Mouse (Mus musculus): Measurements from ENCODE around the gene Ubl7. TPM values are rescaled to one million over a fixed set of nuclear protein-coding genes. Genes with fewer than 3 reads are reported as not detected.

The Ubl7 gene
- polyA plus RNA-seq, 1 experiment from 2014 or later = 119 TPM

- H3K4me2 ChIP-seq (replicated peaks; ENCODE audit: low read depth, low read length) = no peak overlapping the region
- H3K27ac ChIP-seq (ENCODE audit: low read length) = no peak overlapping the region
- H3K27me3 ChIP-seq (ENCODE audit: insufficient read depth, low read length) = no peaks in the 10 kb centered on the region
- no peak overlapping the region for H3K4me3 ChIP-seq (ENCODE audit: low read length)
- H3K36me3 ChIP-seq (ENCODE audit: insufficient read depth, low read length) = no peaks in the 10 kb centered on the region
- WGBS = 90% methylated on average over 5 of the region's 5 CpGs
- no peaks in the 10 kb centered on the region for H3K9me3 ChIP-seq (ENCODE audit: low read length)
- no peak overlapping the region for H3K9ac ChIP-seq (replicated peaks; ENCODE audit: low read length)
- H3K4me1 ChIP-seq (ENCODE audit: insufficient read depth, low read length) = peaks cover 8% of the 10 kb centered on the region; the same call in 1 of the 2 replicates
- no peak for ATAC-seq (ENCODE audit: low FRiP score, low TSS enrichment)
Measured at GRCm38 (mm10) chr9:57971413-57971812, 60.6 kb downstream of the Ubl7 start.

GRCm38 (mm10) chr9:57972141-57972591 lies 61.4 kb downstream of the Ubl7 start:
- Histone ChIP-seq H3K4me2 (replicated peaks; ENCODE audit: low read depth, low read length) (no peak overlapping the region), H3K27ac (ENCODE audit: low read length) (no peak overlapping the region), H3K36me3 (ENCODE audit: insufficient read depth, low read length) (no peaks in the 10 kb centered on the region), H3K4me3 (ENCODE audit: low read length) (no peak overlapping the region), H3K9ac (replicated peaks; ENCODE audit: low read length) (no peak overlapping the region), H3K9me3 (ENCODE audit: low read length) (0 out of 2 replicates have a peak, but pooled peaks cover 2% of the 10 kb centered on the region), H3K27me3 (ENCODE audit: insufficient read depth, low read length) (no peaks in the 10 kb centered on the region), H3K4me1 (ENCODE audit: insufficient read depth, low read length) (peaks cover 8% of the 10 kb centered on the region; the same call in 1 of the 2 replicates)
- WGBS = 48% methylated on average over 9 of the region's 9 CpGs
- ATAC-seq (ENCODE audit: low FRiP score, low TSS enrichment) = no peak

GRCm38 (mm10) chr9:57972776-57973439 lies 62.1 kb downstream of the Ubl7 start:
- 0 out of 2 replicates have a peak, but pooled peaks cover 6% of the 10 kb centered on the region for H3K9me3 ChIP-seq (ENCODE audit: low read length)
- no peak overlapping the region for H3K9ac ChIP-seq (replicated peaks; ENCODE audit: low read length)
- H3K4me1 ChIP-seq (ENCODE audit: insufficient read depth, low read length) = peaks cover 5% of the 10 kb centered on the region; the same call in 1 of the 2 replicates
- H3K27me3 ChIP-seq (ENCODE audit: insufficient read depth, low read length) = no peaks in the 10 kb centered on the region
- H3K27ac ChIP-seq (ENCODE audit: low read length) = no peak overlapping the region
- WGBS = 58% methylated on average over 9 of the region's 9 CpGs
- no peaks in the 10 kb centered on the region for H3K36me3 ChIP-seq (ENCODE audit: insufficient read depth, low read length)
- H3K4me2 ChIP-seq (replicated peaks; ENCODE audit: low read depth, low read length) = no peak overlapping the region
- no peak overlapping the region for H3K4me3 ChIP-seq (ENCODE audit: low read length)
- no peak for ATAC-seq (ENCODE audit: low FRiP score, low TSS enrichment)

- Histone ChIP-seq H3K4me1 (ENCODE audit: insufficient read depth, low read length) (0 out of 2 replicates have a peak, but pooled peaks cover 5% of the 10 kb centered on the region), H3K36me3 (ENCODE audit: insufficient read depth, low read length) (no peaks in the 10 kb centered on the region), H3K9me3 (ENCODE audit: low read length) (0 out of 2 replicates have a peak, but pooled peaks cover 6% of the 10 kb centered on the region), H3K27ac (ENCODE audit: low read length) (no peak overlapping the region), H3K27me3 (ENCODE audit: insufficient read depth, low read length) (no peaks in the 10 kb centered on the region), H3K4me2 (replicated peaks; ENCODE audit: low read depth, low read length) (no peak overlapping the region), H3K4me3 (ENCODE audit: low read length) (no peak overlapping the region), H3K9ac (replicated peaks; ENCODE audit: low read length) (no peak overlapping the region)
- no peak for ATAC-seq (ENCODE audit: low FRiP score, low TSS enrichment)
- WGBS = 88% methylated on average over 6 of the region's 6 CpGs
Measured at GRCm38 (mm10) chr9:57973440-57974066, 62.8 kb downstream of the Ubl7 start.

GRCm38 (mm10) chr9:57974221-57974620 lies 63.4 kb downstream of the Ubl7 start:
- Histone ChIP-seq H3K27me3 (ENCODE audit: insufficient read depth, low read length) (no peaks in the 10 kb centered on the region), H3K27ac (ENCODE audit: low read length) (no peak overlapping the region), H3K4me3 (ENCODE audit: low read length) (no peak overlapping the region), H3K36me3 (ENCODE audit: insufficient read depth, low read length) (no peaks in the 10 kb centered on the region), H3K4me1 (ENCODE audit: insufficient read depth, low read length) (0 out of 2 replicates have a peak, but pooled peaks cover 5% of the 10 kb centered on the region), H3K9me3 (ENCODE audit: low read length) (0 out of 2 replicates have a peak, but pooled peaks cover 6% of the 10 kb centered on the region), H3K9ac (replicated peaks; ENCODE audit: low read length) (no peak overlapping the region), H3K4me2 (replicated peaks; ENCODE audit: low read depth, low read length) (no peak overlapping the region)
- ATAC-seq (ENCODE audit: low FRiP score, low TSS enrichment) = no peak
- WGBS = 45% methylated on average over 5 of the region's 5 CpGs

- no peak for ATAC-seq (ENCODE audit: low FRiP score, low TSS enrichment)
- no peaks in the 10 kb centered on the region for H3K27me3 ChIP-seq (ENCODE audit: insufficient read depth, low read length)
- H3K4me2 ChIP-seq (replicated peaks; ENCODE audit: low read depth, low read length) = no peak overlapping the region
- WGBS = 68% methylated on average over 5 of the region's 5 CpGs
- no peak overlapping the region for H3K27ac ChIP-seq (ENCODE audit: low read length)
- H3K9ac ChIP-seq (replicated peaks; ENCODE audit: low read length) = no peak overlapping the region
- 0 out of 2 replicates have a peak, but pooled peaks cover 6% of the 10 kb centered on the region for H3K9me3 ChIP-seq (ENCODE audit: low read length)
- no peak overlapping the region for H3K4me3 ChIP-seq (ENCODE audit: low read length)
- H3K4me1 ChIP-seq (ENCODE audit: insufficient read depth, low read length) = 0 out of 2 replicates have a peak, but pooled peaks cover 5% of the 10 kb centered on the region
- no peaks in the 10 kb centered on the region for H3K36me3 ChIP-seq (ENCODE audit: insufficient read depth, low read length)
Measured at GRCm38 (mm10) chr9:57975200-57975821, 64.5 kb downstream of the Ubl7 start.

GRCm38 (mm10) chr9:57978025-57978424 lies 67.2 kb downstream of the Ubl7 start:
- Histone ChIP-seq H3K36me3 (ENCODE audit: insufficient read depth, low read length) (no peaks in the 10 kb centered on the region), H3K9me3 (ENCODE audit: low read length) (0 out of 2 replicates have a peak, but pooled peaks cover 6% of the 10 kb centered on the region), H3K27ac (ENCODE audit: low read length) (no peak overlapping the region), H3K9ac (replicated peaks; ENCODE audit: low read length) (no peak overlapping the region), H3K4me3 (ENCODE audit: low read length) (no peak overlapping the region), H3K27me3 (ENCODE audit: insufficient read depth, low read length) (no peaks in the 10 kb centered on the region), H3K4me2 (replicated peaks; ENCODE audit: low read depth, low read length) (no peak overlapping the region), H3K4me1 (ENCODE audit: insufficient read depth, low read length) (no peaks in the 10 kb centered on the region)
- 79% methylated on average over 6 of the region's 6 CpGs for WGBS
- no peak for ATAC-seq (ENCODE audit: low FRiP score, low TSS enrichment)

GRCm38 (mm10) chr9:57978858-57979257 lies 68.1 kb downstream of the Ubl7 start:
- Histone ChIP-seq H3K36me3 (ENCODE audit: insufficient read depth, low read length) (no peaks in the 10 kb centered on the region), H3K9ac (replicated peaks; ENCODE audit: low read length) (no peak overlapping the region), H3K4me2 (replicated peaks; ENCODE audit: low read depth, low read length) (no peak overlapping the region), H3K4me3 (ENCODE audit: low read length) (no peak overlapping the region), H3K27me3 (ENCODE audit: insufficient read depth, low read length) (no peaks in the 10 kb centered on the region), H3K4me1 (ENCODE audit: insufficient read depth, low read length) (no peaks in the 10 kb centered on the region), H3K9me3 (ENCODE audit: low read length) (0 out of 2 replicates have a peak, but pooled peaks cover 6% of the 10 kb centered on the region), H3K27ac (ENCODE audit: low read length) (no peak overlapping the region)
- ATAC-seq (ENCODE audit: low FRiP score, low TSS enrichment) = no peak
- 55% methylated on average over 3 of the region's 3 CpGs for WGBS

All from kidney, embryonic 16.5 days (tissue).